Mouse (Mus musculus) limb, embryonic 11.5 days (tissue): ENCODE measurements around the gene Knop1. TPM values are rescaled to one million over a fixed set of nuclear protein-coding genes. Genes with fewer than 3 reads are reported as not detected.

Experiments used
- ATAC-seq: fragments of 200-750 bp; cut with Nextera tagmentation; 2 replicates; pipeline ENCODE4 v1.8.0; 2017; ENCODE audit warnings: low read depth; ENCODE audit not compliant: insufficient number of reproducible peaks, low FRiP score, low TSS enrichment
- DNase-seq: peaks from one replicate; pipeline ENCODE4 v3.0.0-alpha.2; 2015; ENCODE audit warnings: low spot score
- H3K27ac ChIP-seq: fragments of 300-500 bp; sonication (generic); replicated peaks from 2 replicates; pipeline ENCODE4 v1.5.1; 2014; ENCODE audit warnings: low read depth, mild to moderate bottlenecking, low read length
- H3K27me3 ChIP-seq: fragments of 300-500 bp; sonication (generic); 2 replicates; pipeline ENCODE4 v1.6.1; 2014; ENCODE audit warnings: mild to moderate bottlenecking, low read length, mixed read lengths; ENCODE audit not compliant: control insufficient read depth, insufficient read depth
- H3K36me3 ChIP-seq: fragments of 300-500 bp; sonication (generic); 2 replicates; pipeline ENCODE4 v1.6.1; 2014; ENCODE audit warnings: mild to moderate bottlenecking, low read length, moderate library complexity, mixed read lengths; ENCODE audit not compliant: control insufficient read depth, insufficient read depth
- H3K4me1 ChIP-seq: fragments of 300-500 bp; sonication (generic); 2 replicates; pipeline ENCODE4 v1.6.1; 2014; ENCODE audit warnings: low read length, mixed read lengths; ENCODE audit not compliant: control insufficient read depth, insufficient read depth
- H3K4me2 ChIP-seq: fragments of 300-500 bp; sonication (generic); 2 replicates; pipeline ENCODE4 v1.6.1; 2014; ENCODE audit warnings: low read depth, mild to moderate bottlenecking, moderate library complexity; ENCODE audit not compliant: severe bottlenecking
- H3K4me3 ChIP-seq: fragments of 300-500 bp; sonication (generic); 2 replicates; pipeline ENCODE4 v1.5.1; 2014; ENCODE audit warnings: low read depth, low read length
- H3K9ac ChIP-seq: fragments of 300-500 bp; sonication (generic); 2 replicates; pipeline ENCODE4 v1.6.1; 2014; ENCODE audit warnings: mild to moderate bottlenecking, low read length
- H3K9me3 ChIP-seq: fragments of 300-500 bp; sonication (generic); 2 replicates; pipeline ENCODE4 v1.6.1; 2016; ENCODE audit warnings: low read length; ENCODE audit not compliant: control insufficient read depth
- WGBS: fragments of 180-500 bp; shearing (Covaris S2); extraction: QIAGEN DNeasy Blood & Tissue Kit; methylation state at CpG from one replicate; pipeline ENCODE4 v1.1.7; 2014; 5-methylcytosine and 5-hydroxymethylcytosine counted together
- polyA plus RNA-seq: library from polyadenylated mRNA; unstranded; fragments of >200 nt; fragmentation: Nextera tagmentation; extraction: Ambion mirVana; gene quantifications from 2 replicates; pipeline ENCODE4 v1.2.1, GENCODE M21; 2014

Knop1 gene
- polyA plus RNA-seq, 1 experiment from 2014 or later, result 136 TPM

DNA sequence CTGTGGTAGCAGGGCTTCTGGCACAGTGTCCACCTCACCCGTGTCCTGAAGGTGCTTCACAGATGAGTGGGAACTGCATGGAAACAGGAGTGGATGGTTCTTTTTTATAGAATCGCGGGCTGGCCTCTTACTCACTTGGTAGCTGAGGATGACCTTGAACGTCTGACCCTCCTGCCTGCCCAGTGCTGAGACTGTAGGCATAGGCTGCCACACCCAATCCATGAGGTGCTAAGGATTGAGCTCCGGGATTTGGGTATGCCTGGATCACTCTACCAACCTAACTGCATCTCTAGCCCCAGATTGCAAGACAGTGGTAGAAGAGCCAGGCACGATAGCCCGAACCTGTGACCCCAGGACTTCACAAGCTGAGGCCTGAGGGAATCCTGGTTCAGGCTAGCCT is 38.3 kb downstream of the Knop1 start:
- no peak overlapping the region for H3K4me2 ChIP-seq
- H3K9ac ChIP-seq, result no peak overlapping the region
- H3K36me3 ChIP-seq, result no peaks in the 10 kb centered on the region
- DNase-seq (no peak), ATAC-seq (no peak)
- no peaks in the 10 kb centered on the region for H3K9me3 ChIP-seq
- no peaks in the 10 kb centered on the region for H3K27me3 ChIP-seq
- H3K4me1 ChIP-seq, result no peaks in the 10 kb centered on the region
- no peak overlapping the region for H3K27ac ChIP-seq
- 91% methylated on average over 7 of the region's 7 CpGs for WGBS
- no peak overlapping the region for H3K4me3 ChIP-seq

- no peaks in the 10 kb centered on the region for H3K9me3 ChIP-seq
- no peak overlapping the region for H3K9ac ChIP-seq
- ATAC-seq, result no peak
- no peaks in the 10 kb centered on the region for H3K4me1 ChIP-seq
- WGBS, result 91% methylated on average over 3 of the region's 3 CpGs
- no peak overlapping the region for H3K27ac ChIP-seq
- H3K4me3 ChIP-seq, result no peak overlapping the region
- no peaks in the 10 kb centered on the region for H3K27me3 ChIP-seq
- H3K4me2 ChIP-seq, result no peak overlapping the region
- H3K36me3 ChIP-seq, result no peaks in the 10 kb centered on the region
- DNase-seq, result no peak
Measured at GRCm38 (mm10) chr7:118816275-118816674, 39.8 kb downstream of the Knop1 start.

DNA sequence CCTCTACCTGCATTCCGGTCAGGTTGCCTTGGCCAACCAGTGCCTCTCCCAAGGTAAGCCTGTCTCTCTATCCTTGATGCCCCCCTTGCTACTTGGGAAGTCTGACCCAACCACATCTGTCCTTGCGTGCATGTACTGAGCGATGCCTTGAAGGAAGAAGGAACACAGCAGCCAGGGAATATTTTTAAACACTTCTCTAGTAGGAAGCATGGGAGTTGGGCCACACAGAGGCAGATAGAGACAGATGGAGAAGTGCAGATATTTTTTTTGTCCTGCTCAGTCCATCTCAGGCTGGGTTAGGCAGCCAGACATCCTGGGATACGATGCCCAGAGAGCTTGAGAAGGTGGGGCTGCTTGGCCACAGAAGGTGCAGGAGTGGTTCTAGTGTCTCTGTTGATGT is 42.5 kb downstream of the Knop1 start:
- Histone ChIP-seq H3K4me2 (no peak overlapping the region), H3K27me3 (no peaks in the 10 kb centered on the region), H3K4me1 (no peaks in the 10 kb centered on the region), H3K36me3 (no peaks in the 10 kb centered on the region), H3K4me3 (no peak overlapping the region), H3K27ac (no peak overlapping the region), H3K9me3 (no peaks in the 10 kb centered on the region), H3K9ac (no peak overlapping the region)
- DNase-seq (no peak), ATAC-seq (no peak)
- WGBS, result 94% methylated on average over 4 of the region's 4 CpGs

DNA sequence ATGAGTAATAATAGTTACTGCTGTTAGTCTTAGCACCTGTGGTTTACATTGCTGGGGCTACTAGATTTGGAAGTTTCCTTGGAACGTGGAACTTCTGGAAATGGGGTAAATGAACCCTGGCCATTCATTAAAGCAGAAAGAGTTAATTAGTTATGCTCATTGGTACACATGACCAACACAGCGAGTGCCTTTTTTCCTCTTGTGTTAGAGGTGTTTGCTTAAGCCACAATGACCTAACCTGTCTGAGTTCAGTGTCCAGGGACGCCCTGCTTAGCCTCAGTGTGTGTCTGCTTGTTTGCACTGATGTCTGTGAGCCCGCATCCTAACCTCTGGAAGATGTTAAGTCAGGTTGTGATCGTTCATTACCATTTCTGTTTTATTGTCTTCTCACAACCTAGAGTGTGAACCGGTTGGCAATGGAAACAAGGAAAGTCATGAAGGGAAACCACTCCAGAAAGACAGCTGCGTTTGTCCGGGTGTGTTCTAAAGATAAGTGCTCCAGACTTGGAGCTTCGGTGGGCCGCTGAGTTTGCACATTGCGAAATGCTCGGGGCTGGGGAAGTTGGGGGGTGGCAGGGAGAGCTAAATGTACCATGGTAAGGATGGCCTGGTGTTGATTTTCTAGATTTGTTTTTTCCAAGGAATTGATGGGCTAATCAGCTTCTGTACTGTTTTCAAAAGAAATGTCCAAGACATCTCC is 44.5 kb downstream of the Knop1 start:
- no peaks in the 10 kb centered on the region for H3K27me3 ChIP-seq
- H3K4me3 ChIP-seq, result no peak overlapping the region
- 89% methylated on average over 12 of the region's 12 CpGs for WGBS
- H3K36me3 ChIP-seq, result no peaks in the 10 kb centered on the region
- DNase-seq (no peak), ATAC-seq (no peak)
- no peak overlapping the region for H3K4me2 ChIP-seq
- no peaks in the 10 kb centered on the region for H3K9me3 ChIP-seq
- H3K9ac ChIP-seq, result no peak overlapping the region
- no peaks in the 10 kb centered on the region for H3K4me1 ChIP-seq
- H3K27ac ChIP-seq, result no peak overlapping the region

DNA sequence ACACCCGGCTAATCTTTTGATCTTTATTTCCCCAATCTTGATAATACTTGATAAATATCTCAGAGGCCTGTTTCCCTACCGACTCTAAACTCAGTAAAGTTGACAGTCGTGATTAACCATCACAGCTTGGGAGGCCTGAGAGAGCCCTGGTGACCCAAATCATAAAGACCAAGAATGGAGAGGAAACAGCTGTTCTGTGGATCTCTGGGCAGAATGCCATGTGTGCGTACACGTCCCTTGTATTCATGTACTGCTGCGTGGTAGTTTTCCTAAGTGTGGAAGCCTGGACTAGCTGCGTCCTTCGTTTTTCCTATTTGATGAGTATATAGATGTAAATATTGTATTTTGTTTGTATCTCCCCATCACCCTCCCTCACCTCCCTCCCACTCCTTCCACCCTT is 48.2 kb downstream of the Knop1 start:
- ATAC-seq (no peak), DNase-seq (no peak)
- Histone ChIP-seq H3K9ac (no peak overlapping the region), H3K36me3 (no peaks in the 10 kb centered on the region), H3K4me3 (no peak overlapping the region), H3K9me3 (no peaks in the 10 kb centered on the region), H3K4me2 (no peak overlapping the region), H3K27ac (no peak overlapping the region), H3K27me3 (no peaks in the 10 kb centered on the region), H3K4me1 (no peaks in the 10 kb centered on the region)
- 89% methylated on average over 8 of the region's 8 CpGs for WGBS

DNA sequence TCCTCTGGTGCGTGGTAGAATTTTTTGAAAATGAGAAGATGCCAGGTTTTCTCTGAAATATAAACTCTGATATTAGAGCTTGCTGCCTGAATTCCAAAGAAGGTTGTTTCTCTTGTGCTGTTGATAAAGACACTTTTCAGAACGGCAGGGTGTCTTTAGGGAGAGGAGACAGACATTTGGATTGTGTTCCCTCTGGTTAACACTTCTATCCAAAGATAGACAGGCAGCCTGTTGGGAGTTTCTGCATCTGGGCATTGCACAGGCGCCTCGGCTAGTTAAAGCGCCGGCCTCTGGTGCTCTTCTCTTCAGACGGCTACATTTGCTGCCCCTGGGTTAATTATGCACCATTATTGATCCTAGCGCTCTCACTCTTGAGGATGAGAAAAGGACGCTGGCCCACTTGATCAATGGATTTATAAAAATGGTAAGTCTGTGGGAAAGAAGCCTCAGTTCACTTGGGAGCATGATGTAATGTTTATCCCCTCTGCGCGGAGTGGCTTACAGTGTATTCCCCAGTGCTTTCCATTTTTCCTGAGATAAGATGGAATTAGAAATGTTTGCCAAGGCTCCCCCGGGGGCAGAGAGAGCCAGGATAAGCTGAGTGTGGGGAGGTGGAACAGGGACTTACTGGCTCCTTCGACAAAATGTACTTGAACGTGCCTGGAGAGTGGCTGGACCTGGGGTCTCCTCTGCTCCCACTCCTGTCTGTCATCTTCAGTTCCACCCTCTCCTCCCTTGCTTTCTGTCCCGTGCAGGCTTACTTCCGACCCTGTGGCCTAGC is 49.2 kb downstream of the Knop1 start:
- ATAC-seq (no peak), DNase-seq (no peak)
- no peaks in the 10 kb centered on the region for H3K36me3 ChIP-seq
- H3K9ac ChIP-seq, result no peak overlapping the region
- H3K4me3 ChIP-seq, result no peak overlapping the region
- H3K4me2 ChIP-seq, result no peak overlapping the region
- no peaks in the 10 kb centered on the region for H3K9me3 ChIP-seq
- no peaks in the 10 kb centered on the region for H3K27me3 ChIP-seq
- 86% methylated on average over 16 of the region's 16 CpGs for WGBS
- no peak overlapping the region for H3K27ac ChIP-seq
- H3K4me1 ChIP-seq, result no peaks in the 10 kb centered on the region

DNA sequence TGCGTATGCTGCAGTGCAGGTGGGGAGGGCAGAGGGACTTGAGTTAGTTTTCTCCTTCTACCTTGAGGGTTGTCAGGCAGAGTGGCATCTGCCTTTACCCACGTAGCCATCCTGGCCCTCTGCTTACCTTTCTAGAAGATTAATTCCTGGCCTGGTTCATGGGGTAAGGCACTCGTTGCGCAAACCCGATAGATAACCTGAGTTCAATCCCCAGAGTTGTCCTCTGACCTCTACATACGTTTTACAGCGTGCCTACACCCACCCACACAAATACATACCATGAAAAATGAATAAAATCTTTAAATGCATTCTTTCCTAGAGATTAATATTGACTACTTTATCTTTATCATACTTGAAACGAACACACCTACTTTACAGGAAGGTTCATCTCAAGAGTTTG is 52.6 kb downstream of the Knop1 start:
- 92% methylated on average over 8 of the region's 8 CpGs for WGBS
- no peak overlapping the region for H3K27ac ChIP-seq
- ATAC-seq (no peak), DNase-seq (no peak)
- no peaks in the 10 kb centered on the region for H3K9me3 ChIP-seq
- no peak overlapping the region for H3K4me2 ChIP-seq
- no peak overlapping the region for H3K9ac ChIP-seq
- no peaks in the 10 kb centered on the region; the same call in 1 of the 2 replicates for H3K36me3 ChIP-seq
- H3K4me1 ChIP-seq, result no peaks in the 10 kb centered on the region
- no peak overlapping the region for H3K4me3 ChIP-seq
- H3K27me3 ChIP-seq, result no peaks in the 10 kb centered on the region

- no peak overlapping the region for H3K4me3 ChIP-seq
- H3K4me2 ChIP-seq, result no peak overlapping the region
- no peaks in the 10 kb centered on the region for H3K4me1 ChIP-seq
- H3K36me3 ChIP-seq, result no peaks in the 10 kb centered on the region; the same call in 1 of the 2 replicates
- DNase-seq, result no peak
- H3K27me3 ChIP-seq, result no peaks in the 10 kb centered on the region
- H3K27ac ChIP-seq, result no peak overlapping the region
- no peak overlapping the region for H3K9ac ChIP-seq
- no peak for ATAC-seq
- no peaks in the 10 kb centered on the region for H3K9me3 ChIP-seq
- 95% methylated on average over 3 of the region's 3 CpGs for WGBS
Measured at GRCm38 (mm10) chr7:118801791-118802190, 54.3 kb downstream of the Knop1 start.
